Mouse (Mus musculus): Measurements from ENCODE around the gene Thumpd3.
A peak's percentile ranks its signal among the peaks of the same experiment; 100 is the strongest.

DNA sequence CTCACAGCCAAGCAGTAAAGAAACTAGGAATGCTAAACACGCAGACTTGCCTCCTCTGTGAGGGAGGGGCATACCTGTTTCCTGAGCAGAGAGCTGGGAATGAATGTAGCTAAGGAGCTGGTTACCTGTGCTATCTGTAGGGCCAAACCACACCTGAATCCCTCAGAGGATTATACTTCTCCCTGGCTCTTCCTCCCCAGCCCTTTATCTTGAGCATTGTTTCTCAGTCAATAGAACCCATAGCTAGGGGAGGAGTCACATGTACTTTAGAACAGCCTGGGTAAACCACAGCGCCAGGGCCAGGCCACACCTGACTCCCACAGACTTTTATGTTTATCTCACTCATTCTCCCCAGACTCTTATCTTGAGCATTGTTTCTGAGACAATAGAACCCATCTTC lies 39.2 kb upstream of the Thumpd3 start:
- TF ChIP-seq EP300 (IDR thresholded peaks at IDR 0.05) = peak; percentile 39; the same call in 1 of the 2 replicates
- TF ChIP-seq CTCF (IDR thresholded peaks at IDR 0.05) = no peak

Data from lung, postnatal 0 days (tissue).